Mouse (Mus musculus) left cerebral cortex, postnatal 10 days (tissue): Measurements from ENCODE around the gene Urb1. TPM values are rescaled to one million over a fixed set of nuclear protein-coding genes. Genes with fewer than 3 reads are reported as not detected.
A peak's percentile ranks its signal among the peaks of the same experiment; 100 is the strongest.
"Not testable (repeated sequence)": the region's sequence is repeated elsewhere in the genome, so short reads cannot be mapped to it uniquely, and the experiment has no call there.

Experiments used
- DNase-seq, 2 experiments: peaks; one replicate each; pipeline ENCODE4 v3.0.0; 2021 to 2022; ENCODE audit warnings: low spot score in 2 of 2, mixed read lengths in 1 of 2; ENCODE audit errors: extremely low spot score in 1 of 2
- intact Hi-C: fragments of 180-260 bp; cut with DNase I; formaldehyde crosslinking; loops from one replicate; pipeline ENCODE4 v1.15.1; 2025
- total RNA-seq, 2 experiments: library from RNA; stranded (reverse); gene quantifications; 2 replicates each; pipeline ENCODE4 v1.2.3; 2021

Gene Urb1
- total RNA-seq, 2 experiments from 2014 or later: 16.1 to 17.6 TPM

DNA sequence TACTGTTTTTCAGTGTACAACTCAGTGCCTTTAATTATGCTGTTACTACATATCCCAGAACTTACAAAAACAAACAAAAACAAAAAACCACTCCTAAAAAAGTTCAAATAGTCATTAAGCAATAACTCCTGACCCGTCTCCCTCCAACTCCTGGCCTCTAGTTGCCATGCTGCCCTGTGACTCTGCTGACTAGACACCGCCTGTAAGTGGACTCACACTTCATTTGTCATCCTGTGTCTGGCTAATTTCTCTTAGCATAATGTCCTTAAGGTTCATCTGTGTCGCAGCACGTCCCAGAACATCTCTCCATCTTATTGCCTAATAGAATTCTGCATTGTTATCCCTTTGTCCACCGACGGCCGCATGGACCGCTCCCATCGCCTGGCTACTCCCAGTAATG lies 17.3 kb upstream of the Urb1 start:
- intact Hi-C loops: no loop called here

DNA sequence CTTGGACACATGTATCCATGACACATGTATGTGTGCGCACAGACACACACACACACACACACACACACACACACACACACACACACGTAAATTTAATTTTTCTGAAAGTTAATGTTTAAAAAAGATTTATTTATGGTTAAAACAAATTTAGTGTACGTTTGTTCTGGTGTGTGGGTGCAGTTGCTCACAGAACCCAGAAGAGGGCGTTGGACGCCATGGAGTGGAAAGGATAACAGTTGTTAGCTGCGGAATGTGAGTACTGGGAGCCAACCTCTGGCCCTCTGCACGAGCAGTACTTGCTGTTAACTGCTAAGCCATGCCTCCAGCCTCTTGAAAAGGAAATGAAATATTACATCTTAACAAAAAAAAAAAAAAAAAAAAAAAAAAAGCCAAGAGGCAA lies 16.2 kb upstream of the Urb1 start, which contains the start of gene Eva1c:
TSS of gene Eva1c (plus strand) at position 263 of the 400 bp plus-strand sequence.
- no peak for DNase-seq
- intact Hi-C loops: no loop called here

More for the DNA sequence above, 17.3 kb upstream of the Urb1 start:
- DNase-seq: no peak

- DNase-seq: no peak
- intact Hi-C loops: no loop called here
These were observed 15.8 kb upstream of the Urb1 start for GRCm38 (mm10) chr16:90826041-90826440.

- intact Hi-C loops, DNase-seq: not testable (repeated sequence)
These were observed 13.8 kb upstream of the Urb1 start for GRCm38 (mm10) chr16:90823986-90824385.

GRCm38 (mm10) chr16:90822981-90823380 lies 12.8 kb upstream of the Urb1 start:
- DNase-seq: peak in 1 of 2 experiments; percentile 39

DNA sequence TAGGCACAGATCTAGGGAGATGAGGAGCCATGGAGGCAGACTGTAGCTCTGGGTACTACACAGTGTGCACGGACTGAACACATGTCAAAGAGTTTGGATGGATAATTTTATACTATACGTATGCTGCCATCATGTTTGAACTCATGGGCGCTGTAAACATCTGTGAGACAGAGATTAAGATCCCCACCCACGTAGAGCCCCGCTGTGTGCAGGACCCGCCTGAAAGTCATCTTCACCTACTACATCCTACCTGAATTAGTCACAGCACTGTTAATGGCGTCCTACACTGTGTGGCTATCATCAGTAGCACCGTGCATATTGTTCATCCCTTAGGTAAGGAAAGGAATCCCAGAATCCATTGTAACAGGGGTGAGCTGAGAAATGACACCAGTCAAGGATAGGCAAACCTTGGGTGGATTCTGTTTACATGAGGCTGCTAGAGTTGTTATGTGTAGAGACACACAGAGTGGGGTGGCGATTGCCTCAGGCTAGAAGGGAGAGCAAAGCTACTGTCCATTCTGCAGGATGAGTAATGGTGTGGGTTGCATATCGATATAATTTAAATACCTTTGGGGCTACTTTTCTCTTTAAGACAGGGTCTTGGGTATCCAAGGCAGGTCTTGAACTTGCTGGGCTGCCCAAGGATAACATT lies 12.2 kb upstream of the Urb1 start:
- no peak for DNase-seq
- intact Hi-C loops: no loop called here

More at GRCm38 (mm10) chr16:90822981-90823380, 12.8 kb upstream of the Urb1 start:
- intact Hi-C loops: no loop called here

GRCm38 (mm10) chr16:90821046-90821697 lies 11.0 kb upstream of the Urb1 start:
- intact Hi-C loops: no loop called here
- DNase-seq: no peak

DNA sequence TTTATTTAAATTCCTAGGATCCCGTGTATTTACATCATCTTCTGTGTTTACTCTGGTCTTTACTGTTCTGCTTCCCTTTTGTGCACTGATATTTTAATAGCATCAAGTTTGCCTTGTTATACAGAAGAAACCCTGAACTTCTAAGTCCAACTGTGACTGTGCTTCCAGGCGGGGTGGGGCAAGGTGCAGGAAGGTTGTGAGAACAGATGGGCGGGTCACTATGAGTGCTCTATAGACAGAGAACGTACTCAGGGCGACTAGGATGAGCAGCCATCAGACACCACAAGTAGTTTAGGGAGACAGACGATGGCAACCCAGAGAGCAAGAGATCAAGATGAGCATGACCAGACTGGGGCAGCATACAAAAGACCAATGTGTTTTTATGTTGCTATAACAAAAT lies 10.1 kb upstream of the Urb1 start:
- DNase-seq: no peak
- intact Hi-C loops: no loop called here

- DNase-seq: no peak
- intact Hi-C loops: no loop called here
These were observed 1.9 kb upstream of the Urb1 start for GRCm38 (mm10) chr16:90812086-90812485.

- intact Hi-C loops: no loop called here
These were observed 573 bp upstream of the Urb1 start for GRCm38 (mm10) chr16:90810716-90811256.

DNA sequence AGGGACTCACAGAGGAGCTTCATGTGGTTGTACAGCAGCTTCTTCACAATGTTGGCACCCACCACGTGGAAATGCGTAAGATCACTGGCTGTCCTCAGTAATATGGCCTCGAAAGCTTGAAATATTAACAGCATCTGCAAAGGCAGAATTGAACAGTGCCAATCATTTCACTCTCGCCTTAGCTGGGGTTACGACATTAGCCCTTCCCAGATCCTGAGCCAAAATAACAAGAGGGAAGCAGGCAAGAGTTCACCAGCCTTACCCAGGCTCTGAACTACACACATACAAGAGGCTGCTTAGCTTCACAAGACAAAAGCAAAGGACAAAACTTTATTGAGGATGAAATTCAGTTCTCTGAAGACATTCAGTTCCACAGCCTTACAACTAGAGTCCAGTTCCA lies 5.7 kb downstream of the Urb1 start:
- intact Hi-C loops: no loop called here
- DNase-seq: no peak

More at GRCm38 (mm10) chr16:90810716-90811256, 573 bp upstream of the Urb1 start:
- DNase-seq: no peak

- intact Hi-C loops: no loop called here
- DNase-seq: peak in 1 of 2 experiments; percentile 37
These were observed 8.3 kb downstream of the Urb1 start for GRCm38 (mm10) chr16:90801928-90802327.

GRCm38 (mm10) chr16:90801251-90801650 lies 9.0 kb downstream of the Urb1 start:
- intact Hi-C loops: no loop called here
- DNase-seq: no peak

GRCm38 (mm10) chr16:90799840-90800239 lies 10.4 kb downstream of the Urb1 start:
- intact Hi-C loops: no loop called here
- DNase-seq: no peak

GRCm38 (mm10) chr16:90798848-90799247 lies 11.4 kb downstream of the Urb1 start:
- DNase-seq: no peak
- intact Hi-C loops: no loop called here

DNA sequence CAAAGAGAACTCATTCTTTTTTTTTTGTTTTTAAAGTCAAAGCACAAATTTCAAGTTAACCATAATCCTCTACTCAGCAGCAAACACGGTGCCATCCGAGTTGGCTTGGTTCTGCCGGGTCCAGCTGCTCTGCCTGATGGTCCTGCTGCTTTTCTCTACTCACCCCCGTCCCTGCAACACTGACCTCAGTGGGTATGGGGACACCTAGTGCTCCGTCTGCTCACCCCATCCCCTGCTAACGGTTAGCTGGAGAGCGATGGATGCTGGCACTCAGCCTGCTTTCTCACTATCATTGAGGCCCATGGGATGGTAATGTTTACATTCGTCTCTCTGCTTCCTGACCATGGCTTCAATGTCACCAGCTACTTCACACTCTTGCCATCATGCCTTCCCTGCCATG lies 11.8 kb downstream of the Urb1 start:
- no peak for DNase-seq
- intact Hi-C loops: no loop called here

- DNase-seq: no peak
- intact Hi-C loops: loop anchor here (5.0 kb wide), 1 partner anchor 42 kb away; no protein-coding TSS in a partner anchor
These were observed 15.5 kb downstream of the Urb1 start for GRCm38 (mm10) chr16:90794708-90795107.

GRCm38 (mm10) chr16:90792500-90792899 lies 17.7 kb downstream of the Urb1 start:
- intact Hi-C loops: loop anchor here (5.0 kb wide), 1 partner anchor 40 kb away; no protein-coding TSS in a partner anchor
- no peak for DNase-seq

DNA sequence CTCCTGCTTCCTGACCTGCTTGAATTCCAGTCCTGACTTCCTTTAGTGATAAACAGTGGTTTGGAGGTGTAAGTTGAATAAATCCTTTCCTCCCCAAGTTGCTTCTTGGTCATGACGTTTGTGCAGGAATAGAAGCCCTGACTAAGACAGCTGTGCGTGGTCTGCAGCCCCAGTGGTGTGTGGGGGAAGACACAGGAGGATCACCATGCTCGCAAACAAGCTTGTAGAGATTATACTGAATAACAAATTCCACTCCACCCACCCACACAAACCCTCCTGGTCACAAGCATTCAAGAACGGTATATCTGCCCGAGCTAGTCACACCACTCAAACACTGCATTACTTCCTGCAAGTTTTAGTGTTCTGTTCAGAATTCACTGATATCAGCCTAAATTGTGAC lies 18.1 kb downstream of the Urb1 start:
- no peak for DNase-seq
- intact Hi-C loops: loop anchor here (5.0 kb wide), 1 partner anchor 40 kb away; no protein-coding TSS in a partner anchor

GRCm38 (mm10) chr16:90790946-90791345 lies 19.3 kb downstream of the Urb1 start:
- intact Hi-C loops: loop anchor here (5.0 kb wide), 1 partner anchor 39 kb away; no protein-coding TSS in a partner anchor
- no peak for DNase-seq
